Mouse (Mus musculus): Measurements from ENCODE around the gene Wdr81. TPM values are rescaled to one million over a fixed set of nuclear protein-coding genes. Genes with fewer than 3 reads are reported as not detected.
A peak's percentile ranks its signal among the peaks of the same experiment; 100 is the strongest.

The Wdr81 gene
- polyA plus RNA-seq, 1 experiment from 2014 or later = 6.2 TPM

DNA sequence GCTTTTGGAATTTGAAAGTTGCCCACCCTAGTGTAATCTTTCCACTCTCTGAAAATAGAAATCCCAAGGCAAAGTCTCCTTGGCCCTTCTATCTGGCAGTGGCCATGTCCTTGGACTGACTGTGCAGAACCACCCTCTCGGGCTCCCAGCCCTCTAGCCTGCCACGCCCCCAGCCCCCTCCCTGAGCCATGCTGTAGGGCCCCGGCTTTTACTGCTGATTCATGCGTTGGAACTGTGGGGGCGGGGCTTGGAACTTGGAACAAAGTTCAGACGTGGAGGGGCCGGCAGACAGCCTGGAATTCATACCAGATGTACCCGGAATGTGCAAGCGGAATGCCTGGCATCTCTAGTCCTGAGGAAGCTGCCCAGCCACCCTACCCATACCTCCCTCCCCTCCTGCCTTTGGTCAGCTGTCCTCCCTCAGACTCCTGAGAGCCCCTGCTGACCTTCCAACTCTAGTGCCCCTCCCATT lies 8.4 kb upstream of the Wdr81 start:
- Histone ChIP-seq H3K4me1 (ENCODE audit: control insufficient read depth, insufficient read depth, low read length) (peaks cover 23% of the 10 kb centered on the region), H3K27ac (ENCODE audit: low read depth, low read length) (no peak overlapping the region), H3K9ac (ENCODE audit: low read length) (no peak overlapping the region; the same call in 1 of the 2 replicates), H3K9me3 (ENCODE audit: control insufficient read depth, low read length) (no peaks in the 10 kb centered on the region), H3K27me3 (ENCODE audit: control insufficient read depth, insufficient read depth, low read length) (no peaks in the 10 kb centered on the region), H3K4me2 (ENCODE audit: low read depth) (peak overlapping the region; percentile 92), H3K4me3 (ENCODE audit: low read depth, low read length) (no peak overlapping the region; the same call in 1 of the 2 replicates), H3K36me3 (ENCODE audit: control insufficient read depth, insufficient read depth, low read length) (no peaks in the 10 kb centered on the region)
- ATAC-seq (ENCODE audit: insufficient read depth, low FRiP score, low TSS enrichment) (no peak), DNase-seq (ENCODE audit: low spot score) (peak; percentile 78)
- 2% methylated on average over 9 of the region's 9 CpGs for WGBS

DNA sequence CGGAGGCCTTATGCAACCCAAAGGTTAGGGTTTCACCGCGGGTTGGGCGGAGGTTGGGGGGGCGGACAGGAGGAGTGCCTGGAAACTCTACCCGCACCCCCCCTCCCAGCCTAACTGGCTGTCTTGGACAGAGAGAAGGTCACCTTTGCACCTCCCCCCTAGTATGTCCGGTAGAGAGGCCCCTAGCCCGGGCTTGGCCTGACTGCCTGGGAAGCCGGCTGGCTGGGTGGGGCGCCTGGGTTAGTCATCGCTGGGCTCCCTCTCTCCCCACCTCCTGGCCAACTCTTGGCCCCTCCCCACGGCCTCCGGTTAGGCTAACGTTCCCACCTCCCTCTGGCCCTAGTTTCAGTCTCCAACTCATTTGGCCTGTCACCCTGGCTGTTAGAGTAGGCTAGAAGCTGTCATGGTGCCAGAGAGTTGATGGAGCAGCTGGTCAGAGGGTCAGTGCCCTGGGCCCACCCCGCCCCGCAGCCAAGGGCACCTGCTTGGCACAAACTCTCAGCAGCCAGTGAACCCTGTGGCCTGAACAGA lies 7.8 kb upstream of the Wdr81 start:
- Histone ChIP-seq H3K4me2 (ENCODE audit: low read depth) (peak overlapping the region; percentile 92), H3K4me3 (ENCODE audit: low read depth, low read length) (peak overlapping the region; percentile 73), H3K4me1 (ENCODE audit: control insufficient read depth, insufficient read depth, low read length) (peaks cover 23% of the 10 kb centered on the region), H3K9ac (ENCODE audit: low read length) (peak overlapping the region; percentile 54), H3K9me3 (ENCODE audit: control insufficient read depth, low read length) (no peaks in the 10 kb centered on the region), H3K27me3 (ENCODE audit: control insufficient read depth, insufficient read depth, low read length) (no peaks in the 10 kb centered on the region), H3K27ac (ENCODE audit: low read depth, low read length) (0 out of 2 replicates have a peak overlapping the region, but pooled peaks have one; percentile 17), H3K36me3 (ENCODE audit: control insufficient read depth, insufficient read depth, low read length) (no peaks in the 10 kb centered on the region)
- ATAC-seq (ENCODE audit: insufficient read depth, low FRiP score, low TSS enrichment) (no peak), DNase-seq (ENCODE audit: low spot score) (no peak)
- 6% methylated on average over 15 of the region's 16 CpGs for WGBS

DNA sequence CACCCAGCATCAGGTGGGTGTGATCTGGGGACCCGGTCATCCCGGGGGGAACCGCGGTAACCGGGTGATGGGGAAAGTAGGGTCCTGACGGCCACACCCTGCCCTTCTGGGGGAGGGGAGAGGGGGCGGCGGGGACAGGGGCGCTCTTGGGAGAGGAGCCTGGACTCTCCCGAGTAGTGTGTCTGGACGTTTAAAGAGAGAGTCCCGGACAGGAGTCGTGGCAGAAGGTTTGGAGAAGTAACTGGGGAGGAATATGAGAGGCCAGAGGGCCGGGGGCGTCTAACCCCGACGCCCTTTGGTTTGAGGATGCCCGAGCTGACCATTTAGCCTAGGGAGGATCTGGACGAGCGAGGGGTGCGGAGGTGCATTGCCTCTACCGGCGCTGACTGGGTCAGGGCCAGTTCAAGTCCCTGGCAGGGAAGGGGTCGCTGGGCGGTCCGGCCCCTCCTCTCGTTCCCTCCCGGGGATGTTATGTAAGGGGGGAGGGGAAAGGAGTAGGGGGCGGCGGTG lies 7.3 kb upstream of the Wdr81 start:
- H3K36me3 ChIP-seq (ENCODE audit: control insufficient read depth, insufficient read depth, low read length) = no peaks in the 10 kb centered on the region
- ATAC-seq (ENCODE audit: insufficient read depth, low FRiP score, low TSS enrichment) (peak; percentile 10), DNase-seq (ENCODE audit: low spot score) (no peak)
- 0 out of 2 replicates have a peak overlapping the region, but pooled peaks have one; percentile 17 for H3K27ac ChIP-seq (ENCODE audit: low read depth, low read length)
- H3K9ac ChIP-seq (ENCODE audit: low read length) = peak overlapping the region; percentile 54
- H3K9me3 ChIP-seq (ENCODE audit: control insufficient read depth, low read length) = no peaks in the 10 kb centered on the region
- peak overlapping the region; percentile 73 for H3K4me3 ChIP-seq (ENCODE audit: low read depth, low read length)
- peak overlapping the region; percentile 92 for H3K4me2 ChIP-seq (ENCODE audit: low read depth)
- no peaks in the 10 kb centered on the region for H3K27me3 ChIP-seq (ENCODE audit: control insufficient read depth, insufficient read depth, low read length)
- H3K4me1 ChIP-seq (ENCODE audit: control insufficient read depth, insufficient read depth, low read length) = peaks cover 23% of the 10 kb centered on the region
- under 1% methylated on average over 29 of the region's 30 CpGs for WGBS

DNA sequence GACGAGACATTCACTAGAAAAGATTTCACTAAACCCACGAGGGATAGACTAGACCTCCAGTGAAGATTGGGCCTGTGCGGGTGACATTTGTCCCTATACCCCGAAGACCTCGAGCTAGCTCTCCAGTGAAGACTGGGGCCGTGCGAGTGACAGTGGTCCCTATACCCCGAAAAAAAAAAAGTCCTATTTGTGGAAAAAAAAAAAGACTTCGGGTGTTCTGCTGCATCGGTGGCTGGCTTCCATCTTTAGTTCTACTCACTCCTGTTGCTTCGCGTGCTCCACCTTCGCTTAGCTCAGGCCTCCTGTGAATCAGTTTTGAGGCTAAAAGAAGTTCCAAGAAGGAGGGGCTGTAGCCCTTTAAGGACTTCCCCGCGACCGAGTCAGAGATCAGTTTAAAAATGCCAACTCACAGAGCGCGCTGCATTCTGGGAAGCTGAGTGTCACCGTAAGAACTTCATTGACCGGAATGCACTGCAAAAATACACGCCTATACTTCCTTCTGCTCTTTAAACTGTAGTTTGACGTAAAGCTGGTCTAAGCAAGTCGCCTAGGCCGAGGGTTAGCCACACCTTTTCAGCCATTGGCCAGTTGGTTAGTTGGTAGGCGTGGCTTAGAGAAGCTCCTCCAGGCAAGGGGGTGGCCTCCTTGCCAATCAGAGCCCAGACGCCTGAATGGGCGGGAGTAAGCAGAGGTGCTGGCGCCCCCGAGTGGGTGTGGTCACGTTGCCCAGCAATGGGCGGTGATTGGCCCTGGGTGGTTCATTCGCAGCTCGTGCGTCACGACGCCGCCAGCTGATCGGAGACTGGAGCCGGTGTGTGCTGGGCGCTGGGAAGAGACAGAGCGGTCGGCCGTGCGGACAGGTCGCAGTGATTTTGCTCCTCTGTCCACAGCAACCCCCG lies 6.6 kb upstream of the Wdr81 start, which contains the start of gene Tlcd2:
Tlcd2 (plus strand) TSS at position 872 of the 899 bp plus-strand sequence.
- ATAC-seq (ENCODE audit: insufficient read depth, low FRiP score, low TSS enrichment) (peak; percentile 93), DNase-seq (ENCODE audit: low spot score) (peak; percentile 99)
- no peaks in the 10 kb centered on the region for H3K27me3 ChIP-seq (ENCODE audit: control insufficient read depth, insufficient read depth, low read length)
- no peaks in the 10 kb centered on the region for H3K9me3 ChIP-seq (ENCODE audit: control insufficient read depth, low read length)
- peaks cover 23% of the 10 kb centered on the region for H3K4me1 ChIP-seq (ENCODE audit: control insufficient read depth, insufficient read depth, low read length)
- peak within 1 kb of the TSS; percentile 54 for H3K9ac ChIP-seq (ENCODE audit: low read length)
- peak within 1 kb of the TSS; percentile 73 for H3K4me3 ChIP-seq (ENCODE audit: low read depth, low read length)
- under 1% methylated on average over 46 of the region's 46 CpGs for WGBS
- no peaks in the 10 kb centered on the region for H3K36me3 ChIP-seq (ENCODE audit: control insufficient read depth, insufficient read depth, low read length)
- peak within 1 kb of the TSS; percentile 92 for H3K4me2 ChIP-seq (ENCODE audit: low read depth)
- H3K27ac ChIP-seq (ENCODE audit: low read depth, low read length) = peak within 1 kb of the TSS; percentile 62; the same call in 1 of the 2 replicates

DNA sequence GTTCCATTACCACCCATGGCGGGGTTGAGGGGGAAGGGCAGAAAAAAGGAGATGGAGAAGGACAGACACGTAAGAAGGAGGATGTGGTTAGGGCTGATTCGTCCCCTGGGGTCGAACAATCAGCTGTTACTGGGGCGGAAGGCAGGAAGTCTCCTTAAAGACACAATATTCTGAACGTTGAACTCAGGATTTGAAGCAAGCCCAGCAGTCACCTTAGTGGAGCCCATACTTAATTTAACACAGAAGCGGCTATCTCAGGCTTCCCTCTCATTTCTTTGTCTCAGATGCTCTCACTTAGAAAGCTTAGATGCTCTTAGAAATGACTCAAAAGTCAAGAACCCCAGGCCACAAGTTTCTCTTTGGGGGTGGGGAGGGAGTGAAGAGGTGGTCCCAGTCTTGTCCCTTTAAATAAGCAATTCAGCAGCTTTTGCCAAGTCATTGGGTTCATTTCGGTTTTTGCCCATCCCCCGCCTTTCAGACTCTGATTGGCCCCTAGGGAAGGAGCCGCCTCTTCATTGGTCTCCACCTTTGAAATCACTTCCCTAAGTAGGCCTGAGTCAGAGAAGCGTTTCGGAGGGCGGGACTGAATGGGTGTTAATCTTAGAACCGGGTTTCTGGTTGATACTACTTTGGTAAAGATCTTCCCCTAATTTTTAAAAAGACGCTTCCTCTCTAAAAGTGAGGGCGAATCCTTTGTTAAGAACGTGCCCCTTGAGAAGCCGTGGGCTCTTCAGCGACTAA lies 5.8 kb upstream of the Wdr81 start:
- H3K4me3 ChIP-seq (ENCODE audit: low read depth, low read length) = peak overlapping the region; percentile 46
- peak overlapping the region; percentile 92 for H3K4me2 ChIP-seq (ENCODE audit: low read depth)
- ATAC-seq (ENCODE audit: insufficient read depth, low FRiP score, low TSS enrichment) = 0 out of 2 replicates have a peak, but pooled peaks have one; percentile 29
- H3K36me3 ChIP-seq (ENCODE audit: control insufficient read depth, insufficient read depth, low read length) = no peaks in the 10 kb centered on the region
- H3K27me3 ChIP-seq (ENCODE audit: control insufficient read depth, insufficient read depth, low read length) = no peaks in the 10 kb centered on the region
- DNase-seq (ENCODE audit: low spot score) = peak; percentile 90
- H3K9me3 ChIP-seq (ENCODE audit: control insufficient read depth, low read length) = no peaks in the 10 kb centered on the region
- 4% methylated on average over 19 of the region's 19 CpGs for WGBS
- peaks cover 23% of the 10 kb centered on the region for H3K4me1 ChIP-seq (ENCODE audit: control insufficient read depth, insufficient read depth, low read length)
- peak overlapping the region; percentile 48 for H3K9ac ChIP-seq (ENCODE audit: low read length)
- H3K27ac ChIP-seq (ENCODE audit: low read depth, low read length) = peak overlapping the region; percentile 62

DNA sequence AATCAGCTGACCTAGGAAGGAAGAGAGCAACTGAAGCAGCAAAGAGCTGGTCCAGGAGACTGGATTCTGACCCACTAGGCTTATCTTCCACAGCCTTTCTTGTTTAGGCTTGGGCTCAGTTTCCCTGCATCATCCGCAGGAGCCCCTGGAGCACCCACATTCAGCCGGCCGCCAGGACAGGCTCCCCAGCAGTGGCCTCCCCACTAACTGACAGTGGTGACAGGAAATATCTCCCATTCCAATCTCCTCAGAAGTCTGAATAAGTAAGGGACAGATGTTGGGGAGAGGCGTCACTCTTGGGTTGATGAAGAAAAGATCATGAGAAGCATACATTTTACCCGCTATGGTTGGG lies 5.2 kb upstream of the Wdr81 start:
- H3K4me3 ChIP-seq (ENCODE audit: low read depth, low read length) = 0 out of 2 replicates have a peak overlapping the region, but pooled peaks have one; percentile 46
- WGBS = 25% methylated on average over 5 of the region's 5 CpGs
- H3K4me1 ChIP-seq (ENCODE audit: control insufficient read depth, insufficient read depth, low read length) = peaks cover 23% of the 10 kb centered on the region
- no peak overlapping the region for H3K9ac ChIP-seq (ENCODE audit: low read length)
- H3K4me2 ChIP-seq (ENCODE audit: low read depth) = peak overlapping the region; percentile 92
- H3K27ac ChIP-seq (ENCODE audit: low read depth, low read length) = peak overlapping the region; percentile 54
- ATAC-seq (ENCODE audit: insufficient read depth, low FRiP score, low TSS enrichment) (no peak), DNase-seq (ENCODE audit: low spot score) (no peak)
- H3K27me3 ChIP-seq (ENCODE audit: control insufficient read depth, insufficient read depth, low read length) = no peaks in the 10 kb centered on the region
- no peaks in the 10 kb centered on the region for H3K9me3 ChIP-seq (ENCODE audit: control insufficient read depth, low read length)
- H3K36me3 ChIP-seq (ENCODE audit: control insufficient read depth, insufficient read depth, low read length) = no peaks in the 10 kb centered on the region

DNA sequence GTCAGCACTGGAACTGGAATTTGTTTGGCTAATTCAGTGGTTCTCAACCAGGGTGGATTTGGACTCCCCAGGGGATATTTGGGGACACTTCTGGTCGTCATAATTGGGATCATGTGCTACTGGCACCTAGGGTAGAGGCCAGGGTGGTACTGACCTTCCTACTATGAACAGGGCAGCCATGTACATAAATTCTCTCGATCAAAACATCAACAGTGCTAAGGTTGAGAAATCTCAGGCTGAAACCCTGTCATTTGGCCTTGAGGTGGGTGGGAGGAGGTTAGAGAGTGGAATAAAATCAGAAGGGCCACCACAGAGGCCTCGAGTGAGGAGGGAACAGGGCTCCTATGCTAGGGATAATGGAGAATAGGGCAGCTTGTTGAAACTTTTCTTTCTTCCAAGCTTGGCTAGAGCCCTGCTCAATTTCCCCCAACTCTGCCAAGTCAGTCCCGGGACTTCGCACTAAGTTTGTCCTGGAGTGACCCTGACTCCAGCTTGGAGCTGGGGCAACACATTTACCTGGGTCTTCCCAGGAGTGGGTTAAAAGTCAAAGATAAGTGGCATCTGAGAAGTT lies 4.7 kb upstream of the Wdr81 start:
- H3K27me3 ChIP-seq (ENCODE audit: control insufficient read depth, insufficient read depth, low read length) = no peaks in the 10 kb centered on the region
- H3K27ac ChIP-seq (ENCODE audit: low read depth, low read length) = no peak overlapping the region
- H3K9me3 ChIP-seq (ENCODE audit: control insufficient read depth, low read length) = no peaks in the 10 kb centered on the region
- DNase-seq (ENCODE audit: low spot score) (no peak), ATAC-seq (ENCODE audit: insufficient read depth, low FRiP score, low TSS enrichment) (no peak)
- 88% methylated on average over 5 of the region's 5 CpGs for WGBS
- no peaks in the 10 kb centered on the region for H3K36me3 ChIP-seq (ENCODE audit: control insufficient read depth, insufficient read depth, low read length)
- no peak overlapping the region for H3K4me3 ChIP-seq (ENCODE audit: low read depth, low read length)
- peaks cover 23% of the 10 kb centered on the region for H3K4me1 ChIP-seq (ENCODE audit: control insufficient read depth, insufficient read depth, low read length)
- no peak overlapping the region for H3K9ac ChIP-seq (ENCODE audit: low read length)
- peak overlapping the region; percentile 92 for H3K4me2 ChIP-seq (ENCODE audit: low read depth)

DNA sequence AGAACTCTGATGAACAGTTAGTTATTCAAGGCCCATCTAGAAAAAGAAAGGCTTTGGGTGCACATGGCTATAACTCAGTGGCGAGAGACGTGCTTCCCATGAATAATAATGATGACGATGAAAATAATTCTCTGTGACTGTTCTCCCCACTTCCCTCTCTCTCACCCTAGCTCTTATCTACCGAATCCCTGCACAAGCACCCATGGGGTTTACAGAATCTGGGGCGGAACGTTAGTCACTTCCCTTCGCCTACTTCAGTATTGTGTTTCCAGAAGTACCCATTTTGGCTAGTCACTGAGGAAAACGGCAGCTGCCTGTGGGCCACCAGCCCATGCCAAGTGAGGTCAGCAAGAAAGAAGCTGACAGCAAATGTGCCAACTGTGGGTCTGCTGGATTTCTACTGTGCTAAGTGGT lies 4.1 kb upstream of the Wdr81 start:
- peaks cover 27% of the 10 kb centered on the region for H3K4me1 ChIP-seq (ENCODE audit: control insufficient read depth, insufficient read depth, low read length)
- H3K9ac ChIP-seq (ENCODE audit: low read length) = no peak overlapping the region
- H3K27me3 ChIP-seq (ENCODE audit: control insufficient read depth, insufficient read depth, low read length) = no peaks in the 10 kb centered on the region
- H3K27ac ChIP-seq (ENCODE audit: low read depth, low read length) = no peak overlapping the region
- 83% methylated on average over 8 of the region's 8 CpGs for WGBS
- no peak for DNase-seq (ENCODE audit: low spot score)
- no peaks in the 10 kb centered on the region for H3K9me3 ChIP-seq (ENCODE audit: control insufficient read depth, low read length)
- H3K4me3 ChIP-seq (ENCODE audit: low read depth, low read length) = no peak overlapping the region
- H3K4me2 ChIP-seq (ENCODE audit: low read depth) = no peak overlapping the region
- ATAC-seq (ENCODE audit: insufficient read depth, low FRiP score, low TSS enrichment) = no peak
- H3K36me3 ChIP-seq (ENCODE audit: control insufficient read depth, insufficient read depth, low read length) = no peaks in the 10 kb centered on the region

Data from neural tube, embryonic 11.5 days (tissue).